Mouse (Mus musculus) C2C12 (cell line): Measurements from ENCODE around the gene Scrn3. TPM values are rescaled to one million over a fixed set of nuclear protein-coding genes. Genes with fewer than 3 reads are reported as not detected.

Experiments
- H3K27me3 ChIP-seq: one replicate; pipeline ENCODE4 v1.6.1; 2011; ENCODE audit not compliant: control insufficient read depth, insufficient read depth, insufficient read length
- H3K36me3 ChIP-seq: one replicate; pipeline ENCODE4 v1.6.1; 2011; ENCODE audit not compliant: control insufficient read depth, insufficient read depth
- H3K4me3 ChIP-seq: one replicate; pipeline ENCODE4 v1.5.1; 2011; ENCODE audit warnings: mild to moderate bottlenecking, control low read depth; ENCODE audit not compliant: poor library complexity, insufficient read depth, severe bottlenecking
- H3K79me2 ChIP-seq: one replicate; pipeline ENCODE4 v1.6.1; 2011; ENCODE audit not compliant: control insufficient read depth, insufficient read depth
- H3K79me3 ChIP-seq: one replicate; pipeline ENCODE4 v1.6.1; 2011; ENCODE audit warnings: low read depth, control low read depth
- H3ac ChIP-seq: one replicate; pipeline ENCODE3; 2011; ENCODE audit warnings: low read depth; ENCODE audit not compliant: control insufficient read depth, insufficient read length
- CEBPB ChIP-seq: IDR thresholded peaks from one replicate; pipeline ENCODE4 v1.6.1; 2011; ENCODE audit warnings: low read depth, mild to moderate bottlenecking, control low read depth, moderate library complexity
- CTCF ChIP-seq: IDR thresholded peaks from one replicate; pipeline ENCODE4 v1.5.1; 2011; ENCODE audit not compliant: control insufficient read depth, insufficient read depth, insufficient read length
- FOSL1 ChIP-seq: IDR thresholded peaks from one replicate; pipeline ENCODE4 v1.8.0; 2011; ENCODE audit warnings: mild to moderate bottlenecking, low read length; ENCODE audit not compliant: poor library complexity, insufficient read depth, severe bottlenecking
- MAX ChIP-seq: IDR thresholded peaks from one replicate; pipeline ENCODE4 v1.6.1; 2011; ENCODE audit warnings: mild to moderate bottlenecking, control low read depth
- MYOD1 ChIP-seq: IDR thresholded peaks from one replicate; pipeline ENCODE4 v1.6.1; 2011; ENCODE audit warnings: low read depth; ENCODE audit not compliant: control insufficient read depth, insufficient read length
- MYOG ChIP-seq: IDR thresholded peaks from one replicate; pipeline ENCODE4 v1.6.1; 2011; ENCODE audit not compliant: control insufficient read depth, insufficient read length; ENCODE audit errors: extremely low read depth
- USF1 ChIP-seq: IDR thresholded peaks from one replicate; pipeline ENCODE4 v1.6.1; 2011; ENCODE audit warnings: low read depth, mild to moderate bottlenecking, control low read depth, moderate library complexity
- polyA plus RNA-seq: library from polyadenylated mRNA; unstranded; fragments of >200 nt; fragmentation: generic; extraction: Trizol; gene quantifications from one replicate; pipeline ENCODE4 v1.2.1, GENCODE M21; 2012; ENCODE audit warnings: missing spikeins

Gene Scrn3
- polyA plus RNA-seq, 1 experiment = 7.0 TPM

DNA sequence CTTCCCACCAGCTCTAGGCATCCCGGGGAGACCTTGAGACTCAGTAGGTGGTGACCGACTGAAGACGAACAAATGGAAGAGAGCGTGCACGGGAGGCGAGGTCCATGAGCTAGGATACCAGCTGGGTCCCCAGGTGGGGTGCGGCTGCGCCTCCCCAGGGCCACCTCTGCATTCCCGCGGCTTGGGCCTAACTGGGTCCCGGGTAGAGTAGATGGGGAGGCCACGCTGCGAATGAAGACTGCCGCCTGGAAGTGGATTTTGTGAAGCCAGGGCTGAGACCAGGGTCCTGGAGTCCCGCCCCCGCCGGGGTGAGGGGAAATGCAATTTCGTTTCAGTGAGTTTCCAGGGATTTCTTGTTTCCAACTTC is 34.7 kb upstream of the Scrn3 start:
- Histone ChIP-seq H3K36me3 (no peaks in the 10 kb centered on the region), H3K79me3 (no peaks in the 10 kb centered on the region), H3K79me2 (no peaks in the 10 kb centered on the region), H3K27me3 (peaks cover 35% of the 10 kb centered on the region), H3ac (no peak overlapping the region), H3K4me3 (no peak overlapping the region)
- TF ChIP-seq MYOD1 (no peak), MYOG (no peak), CTCF (no peak), USF1 (no peak), MAX (no peak), FOSL1 (no peak), CEBPB (no peak)

DNA sequence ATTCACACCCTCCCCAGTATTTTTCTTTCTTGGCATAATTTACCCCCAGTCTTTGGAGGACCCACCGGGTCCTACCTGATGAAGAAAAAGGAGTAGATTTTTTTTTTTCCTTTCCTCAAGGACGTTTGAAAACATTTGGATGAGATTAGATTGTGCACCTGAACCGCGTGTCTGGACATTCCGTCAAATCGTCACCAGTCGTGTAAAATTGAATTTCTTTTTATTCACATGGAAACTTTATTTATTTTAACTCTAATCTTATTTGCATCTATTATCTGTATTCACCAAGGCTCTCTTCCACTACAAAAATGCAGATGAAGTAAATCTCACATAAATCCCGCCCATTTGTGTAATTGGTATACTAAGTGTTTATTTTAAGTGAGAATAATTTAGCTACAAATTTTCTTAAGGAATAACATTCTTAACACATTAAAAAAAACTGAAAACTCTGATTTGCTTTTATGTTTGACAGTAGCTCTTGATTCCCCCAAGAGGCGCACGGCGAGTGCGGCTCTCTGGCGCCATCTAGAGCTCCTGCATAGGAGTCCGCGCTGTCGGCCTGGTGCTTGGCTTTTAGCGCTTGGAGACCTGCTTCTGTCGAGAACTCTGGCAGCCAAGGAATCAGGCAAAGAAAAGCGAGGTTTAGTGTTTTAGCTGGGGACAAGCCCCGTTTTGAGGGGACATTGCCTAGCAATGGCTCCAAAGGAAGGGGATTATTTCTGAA is 34.1 kb upstream of the Scrn3 start:
- Histone ChIP-seq H3K36me3 (no peaks in the 10 kb centered on the region), H3K79me2 (no peaks in the 10 kb centered on the region), H3ac (no peak overlapping the region), H3K4me3 (no peak overlapping the region), H3K27me3 (peaks cover 29% of the 10 kb centered on the region), H3K79me3 (no peaks in the 10 kb centered on the region)
- TF ChIP-seq CTCF (peak; percentile 88), FOSL1 (no peak)

DNA sequence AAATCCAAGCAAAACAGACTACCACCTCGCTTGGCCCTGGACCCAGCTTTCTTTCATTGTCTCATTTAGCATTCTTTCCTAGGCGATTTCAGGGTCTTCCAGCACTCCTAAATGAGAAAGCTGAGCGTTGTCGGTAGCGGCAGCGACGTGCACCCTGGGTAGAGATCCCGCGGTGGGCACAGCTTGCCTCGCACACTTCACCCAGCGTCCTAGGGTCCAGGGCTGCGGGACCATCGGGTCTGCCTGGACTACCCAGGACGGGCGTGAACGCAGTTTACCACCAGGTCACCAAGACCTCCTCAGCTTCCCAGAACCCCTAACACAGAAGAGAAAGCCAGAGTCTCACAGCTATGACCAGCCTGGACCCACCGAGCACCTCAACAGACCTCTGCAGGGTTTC is 33.5 kb upstream of the Scrn3 start:
- Histone ChIP-seq H3K79me2 (no peaks in the 10 kb centered on the region), H3K4me3 (no peak overlapping the region), H3K27me3 (peaks cover 23% of the 10 kb centered on the region), H3K79me3 (no peaks in the 10 kb centered on the region), H3ac (no peak overlapping the region), H3K36me3 (no peaks in the 10 kb centered on the region)
- no peak for TF ChIP-seq MYOG
- no peak for TF ChIP-seq MYOD1
- no peak for TF ChIP-seq CEBPB
- no peak for TF ChIP-seq CTCF
- TF ChIP-seq USF1 = no peak
- TF ChIP-seq MAX = no peak
- no peak for TF ChIP-seq FOSL1

DNA sequence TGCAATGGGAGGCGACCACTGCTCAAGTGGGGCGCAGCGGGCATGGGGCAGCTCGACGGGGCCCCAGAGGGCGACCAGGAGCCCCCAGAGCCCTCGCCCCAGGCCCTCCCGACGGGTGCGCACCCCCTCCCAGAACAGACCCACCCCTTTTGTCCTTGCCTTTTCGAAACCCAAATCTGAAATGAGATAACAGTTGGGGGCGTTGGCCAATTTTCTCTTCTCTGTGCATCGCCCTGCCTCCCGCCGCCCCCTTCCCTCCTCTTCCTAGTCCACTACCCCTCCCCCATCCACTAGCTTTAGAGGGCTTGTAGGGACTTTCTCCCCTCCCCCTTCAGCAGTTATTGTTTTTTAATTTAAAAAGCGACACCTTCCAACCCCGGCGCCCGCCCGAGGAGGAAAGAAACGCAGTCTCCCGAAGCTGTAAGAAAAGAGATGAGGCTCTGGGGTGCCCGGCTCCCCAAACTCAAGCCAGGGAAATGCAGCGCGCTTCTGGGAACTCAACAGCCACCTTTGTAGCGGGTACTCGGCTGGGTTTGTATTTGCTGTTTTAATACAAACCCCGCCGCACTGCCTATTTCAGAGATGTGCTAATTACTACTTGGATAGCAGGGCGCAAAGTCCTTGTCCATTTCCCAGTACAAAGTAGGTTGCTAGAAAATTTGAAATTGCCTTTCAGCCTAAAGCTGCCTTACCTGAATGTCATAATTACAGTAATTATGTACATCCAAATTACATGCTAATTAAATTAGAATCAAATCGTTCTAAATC is 32.9 kb upstream of the Scrn3 start:
- H3K36me3 ChIP-seq = no peaks in the 10 kb centered on the region
- TF ChIP-seq CEBPB (no peak), CTCF (no peak)
- no peak overlapping the region for H3K4me3 ChIP-seq
- peaks cover 17% of the 10 kb centered on the region for H3K27me3 ChIP-seq
- no peak overlapping the region for H3ac ChIP-seq
- H3K79me3 ChIP-seq = no peaks in the 10 kb centered on the region
- no peaks in the 10 kb centered on the region for H3K79me2 ChIP-seq

DNA sequence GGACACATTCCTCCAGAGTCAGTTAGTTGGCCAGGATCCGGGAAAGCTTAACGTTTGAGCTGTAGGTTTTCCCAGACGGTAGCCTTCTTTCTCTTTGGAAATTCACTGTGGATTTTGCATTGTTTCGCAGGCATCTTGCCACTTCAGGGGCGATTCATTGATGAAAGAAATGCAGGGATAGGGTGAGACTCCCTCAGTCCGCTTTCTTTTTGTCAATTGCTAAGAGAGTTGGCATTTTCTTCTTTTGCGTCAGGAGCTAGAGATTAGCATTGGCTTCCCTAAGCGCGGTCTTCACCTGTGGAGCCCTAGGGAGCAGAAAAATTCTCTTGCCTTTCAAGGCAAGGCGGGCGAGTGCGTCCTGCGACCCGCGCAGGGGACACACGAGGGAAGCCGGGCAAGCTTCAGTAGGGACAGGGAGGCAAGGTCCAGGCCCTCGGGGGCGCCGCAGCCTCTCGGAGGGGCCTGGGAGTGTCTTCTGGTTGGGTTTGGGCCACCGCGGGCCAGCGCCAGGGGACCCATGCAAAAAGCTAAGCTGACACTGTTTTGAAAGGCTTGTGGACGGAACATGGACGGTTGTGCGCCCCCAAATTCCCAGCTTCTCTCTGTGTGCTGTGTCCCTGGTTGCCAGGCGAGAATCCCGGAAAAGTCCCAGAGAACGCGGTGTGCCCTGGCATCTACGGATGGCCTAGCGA is 31.9 kb upstream of the Scrn3 start:
- TF ChIP-seq MAX = no peak
- TF ChIP-seq FOSL1 = no peak
- TF ChIP-seq CTCF = no peak
- TF ChIP-seq CEBPB = no peak
- no peak for TF ChIP-seq MYOG
- TF ChIP-seq USF1 = no peak
- no peak for TF ChIP-seq MYOD1
- Histone ChIP-seq H3K27me3 (peaks cover 13% of the 10 kb centered on the region), H3K4me3 (no peak overlapping the region), H3K79me2 (no peaks in the 10 kb centered on the region), H3K79me3 (no peaks in the 10 kb centered on the region), H3K36me3 (no peaks in the 10 kb centered on the region), H3ac (no peak overlapping the region)
